Mouse (Mus musculus): ENCODE data around the gene Rps10.

GRCm38 (mm10) chr17:27595659-27596375 is 40.7 kb downstream of the Rps10 start:
- TF ChIP-seq CTCF (IDR thresholded peaks at IDR 0.05; ENCODE audit: extremely low read depth, insufficient read depth, insufficient read length, insufficient replicate concordance) (no peak), POLR2A (IDR thresholded peaks at IDR 0.05; ENCODE audit: low read depth, low read length) (no peak)
